Mouse (Mus musculus): Measurements from ENCODE around the gene Ube4b.

Ube4b gene

GRCm38 (mm10) chr4:149306712-149307595 is 119.6 kb downstream of the Ube4b start:
- DNase-seq (ENCODE audit: low read depth, low spot score) = no peak

GRCm38 (mm10) chr4:149305761-149306711 is 120.5 kb downstream of the Ube4b start:
- DNase-seq (ENCODE audit: low read depth, low spot score) = no peak

GRCm38 (mm10) chr4:149304466-149304865 is 122.1 kb downstream of the Ube4b start:
- no peak for DNase-seq (ENCODE audit: low read depth, low spot score)

GRCm38 (mm10) chr4:149303502-149303901 is 123.0 kb downstream of the Ube4b start:
- no peak for DNase-seq (ENCODE audit: low read depth, low spot score)

GRCm38 (mm10) chr4:149302751-149303150 is 123.8 kb downstream of the Ube4b start:
- no peak for DNase-seq (ENCODE audit: low read depth, low spot score)

- no peak for DNase-seq (ENCODE audit: low read depth, low spot score)
These were observed 124.4 kb downstream of the Ube4b start for GRCm38 (mm10) chr4:149302136-149302535.

GRCm38 (mm10) chr4:149296501-149296900 is 130.0 kb downstream of the Ube4b start:
- DNase-seq (ENCODE audit: low read depth, low spot score) = no peak

- no peak for DNase-seq (ENCODE audit: low read depth, low spot score)
These were observed 133.6 kb downstream of the Ube4b start for GRCm38 (mm10) chr4:149292984-149293383.

GRCm38 (mm10) chr4:149291061-149291460 is 135.5 kb downstream of the Ube4b start:
- DNase-seq (ENCODE audit: low read depth, low spot score) = no peak

GRCm38 (mm10) chr4:149290157-149290750 is 136.3 kb downstream of the Ube4b start:
- DNase-seq (ENCODE audit: low read depth, low spot score) = no peak

GRCm38 (mm10) chr4:149286287-149287137 is 140.0 kb downstream of the Ube4b start:
- DNase-seq (ENCODE audit: low read depth, low spot score) = no peak

GRCm38 (mm10) chr4:149285691-149286090 is 140.9 kb downstream of the Ube4b start:
- DNase-seq (ENCODE audit: low read depth, low spot score) = no peak

- DNase-seq (ENCODE audit: low read depth, low spot score) = no peak
These were observed 143.5 kb downstream of the Ube4b start for GRCm38 (mm10) chr4:149283018-149283417.

- no peak for DNase-seq (ENCODE audit: low read depth, low spot score)
These were observed 144.4 kb downstream of the Ube4b start for GRCm38 (mm10) chr4:149282025-149282738.
